Mouse (Mus musculus) C2C12 (cell line): ENCODE measurements at regions not wholly inside any gene's neighbourhood (a gene's known extent, or its start where the extent isn't known, plus 50 kb on each side); places are given as distances from the start of the nearest gene placed in this dataset.

ENCODE experiments used
- CTCF ChIP-seq: IDR thresholded peaks from one replicate; pipeline ENCODE4 v1.5.1; 2011; ENCODE audit not compliant: control insufficient read depth, insufficient read depth, insufficient read length
- MAX ChIP-seq: IDR thresholded peaks from one replicate; pipeline ENCODE4 v1.6.1; 2011; ENCODE audit warnings: mild to moderate bottlenecking, control low read depth

- TF ChIP-seq CTCF = no peak
- TF ChIP-seq MAX = no peak
Measured at GRCm38 (mm10) chr15:56076680-56077079, 1400.7 kb downstream of the Slc22a22 start.
